Mouse (Mus musculus) cortical plate, adult 2 months (tissue): ENCODE results near the gene Rbm44. TPM values are rescaled to one million over a fixed set of nuclear protein-coding genes. Genes with fewer than 3 reads are reported as not detected.
A peak's percentile ranks its signal among the peaks of the same experiment; 100 is the strongest.

ENCODE experiments used
- H3K27ac ChIP-seq: fragments of 200-500 bp; 2 replicates; pipeline ENCODE4 v1.5.1; 2012; ENCODE audit warnings: low read length, control low read depth, inconsistent platforms; ENCODE audit not compliant: insufficient read depth
- H3K4me1 ChIP-seq: fragments of 200-500 bp; 2 replicates; pipeline ENCODE4 v1.6.1; 2011; ENCODE audit warnings: low read length; ENCODE audit not compliant: control insufficient read depth, insufficient read depth
- H3K4me3 ChIP-seq: fragments of 200-500 bp; 2 replicates; pipeline ENCODE4 v1.5.1; 2011; ENCODE audit warnings: mild to moderate bottlenecking, low read length, control low read depth; ENCODE audit not compliant: insufficient read depth
- CTCF ChIP-seq: fragments of 200-500 bp; IDR thresholded peaks from 2 replicates; pipeline ENCODE4 v1.5.1; 2011; ENCODE audit warnings: mild to moderate bottlenecking, control low read depth, low read length; ENCODE audit not compliant: insufficient read depth; ENCODE audit errors: extremely low read depth
- POLR2A ChIP-seq: fragments of 200-500 bp; IDR thresholded peaks from 2 replicates; pipeline ENCODE4 v1.6.1; 2011; ENCODE audit warnings: mild to moderate bottlenecking, low read length, control low read depth; ENCODE audit not compliant: insufficient read depth; ENCODE audit errors: extremely low read depth
- polyA plus RNA-seq: library from polyadenylated mRNA; depleted of rRNA; stranded (reverse); fragments of >200 nt; gene quantifications from 2 replicates; pipeline ENCODE4 v1.2.3, GENCODE M21; 2012

Gene Rbm44
- polyA plus RNA-seq, 1 experiment = 0.04 TPM

DNA sequence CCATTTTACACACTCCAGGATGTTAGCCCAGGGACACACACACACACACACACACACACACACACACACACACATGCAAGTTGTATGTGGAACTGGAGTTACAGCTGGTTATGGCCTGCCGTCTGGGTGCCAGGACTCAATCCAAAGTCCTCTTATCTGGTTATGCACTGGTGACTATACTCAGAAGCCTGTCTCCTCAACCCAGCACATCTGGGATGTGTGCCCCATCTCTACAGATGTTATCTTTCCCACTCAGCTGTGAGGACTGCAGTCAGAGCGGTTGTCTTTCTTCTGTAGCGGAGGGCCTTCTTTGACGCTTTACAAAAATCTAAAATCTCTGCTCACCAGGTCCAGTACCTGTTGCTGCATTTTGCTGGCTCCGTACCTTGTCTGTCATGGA, 29.9 kb downstream of the Rbm44 start:
- Histone ChIP-seq H3K4me1 (peaks cover 2% of the 10 kb centered on the region; the same call in 1 of the 2 replicates), H3K4me3 (no peak overlapping the region), H3K27ac (no peak overlapping the region)
- TF ChIP-seq POLR2A (no peak), CTCF (no peak)

GRCm38 (mm10) chr1:91176026-91176425, 31.1 kb downstream of the Rbm44 start:
- TF ChIP-seq CTCF = no peak
- no peak for TF ChIP-seq POLR2A

GRCm38 (mm10) chr1:91176871-91177270, 32.0 kb downstream of the Rbm44 start:
- Histone ChIP-seq H3K27ac (no peak overlapping the region), H3K4me3 (no peak overlapping the region), H3K4me1 (peaks cover 4% of the 10 kb centered on the region; the same call in 1 of the 2 replicates)
- no peak for TF ChIP-seq POLR2A
- no peak for TF ChIP-seq CTCF

More at GRCm38 (mm10) chr1:91176026-91176425, 31.1 kb downstream of the Rbm44 start:
- H3K4me3 ChIP-seq = no peak overlapping the region
- no peak overlapping the region for H3K27ac ChIP-seq
- peaks cover 2% of the 10 kb centered on the region; the same call in 1 of the 2 replicates for H3K4me1 ChIP-seq

GRCm38 (mm10) chr1:91179086-91179485, 34.2 kb downstream of the Rbm44 start:
- peak overlapping the region; percentile 82; the same call in 1 of the 2 replicates for H3K4me3 ChIP-seq
- no peak overlapping the region for H3K27ac ChIP-seq
- TF ChIP-seq POLR2A (no peak), CTCF (peak; percentile 95)
- peaks cover 6% of the 10 kb centered on the region; the same call in 1 of the 2 replicates for H3K4me1 ChIP-seq

- H3K27ac ChIP-seq = peak within 1 kb of the TSS; percentile 74
- TF ChIP-seq POLR2A (no peak), CTCF (no peak)
- H3K4me3 ChIP-seq = peak within 1 kb of the TSS; percentile 82
- H3K4me1 ChIP-seq = peaks cover 6% of the 10 kb centered on the region; the same call in 1 of the 2 replicates
Observed at GRCm38 (mm10) chr1:91179533-91180173, 34.8 kb downstream of the Rbm44 start, which contains the start of gene Ramp1. TSS of gene Ramp1 (plus strand) at chr1:91179822.

- Histone ChIP-seq H3K27ac (peak overlapping the region; percentile 74), H3K4me3 (peak overlapping the region; percentile 82), H3K4me1 (peaks cover 6% of the 10 kb centered on the region; the same call in 1 of the 2 replicates)
- TF ChIP-seq POLR2A (no peak), CTCF (no peak)
Observed at GRCm38 (mm10) chr1:91180174-91180565, 35.3 kb downstream of the Rbm44 start.

DNA sequence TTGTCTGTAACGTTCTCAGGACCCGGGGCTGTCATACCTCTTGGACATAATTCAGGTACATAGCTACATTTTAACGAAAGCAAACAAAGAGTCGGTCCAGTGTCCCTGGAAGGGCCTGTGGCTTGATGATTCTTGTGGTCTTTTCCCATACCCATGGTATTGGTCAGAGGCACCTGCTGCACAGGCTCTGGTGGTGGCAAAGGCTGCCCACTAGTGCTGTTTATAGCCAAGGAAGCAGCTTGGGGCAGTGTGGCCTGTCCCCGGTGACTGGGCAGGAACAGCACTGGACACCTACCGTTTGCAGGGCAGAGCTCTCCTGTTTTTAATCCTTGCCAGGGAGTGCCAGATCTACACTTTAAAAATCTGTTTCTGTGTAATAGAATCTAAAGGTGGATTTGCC, 35.8 kb downstream of the Rbm44 start:
- peak overlapping the region; percentile 74 for H3K27ac ChIP-seq
- peaks cover 6% of the 10 kb centered on the region; the same call in 1 of the 2 replicates for H3K4me1 ChIP-seq
- H3K4me3 ChIP-seq = peak overlapping the region; percentile 82
- TF ChIP-seq CTCF (no peak), POLR2A (no peak)

DNA sequence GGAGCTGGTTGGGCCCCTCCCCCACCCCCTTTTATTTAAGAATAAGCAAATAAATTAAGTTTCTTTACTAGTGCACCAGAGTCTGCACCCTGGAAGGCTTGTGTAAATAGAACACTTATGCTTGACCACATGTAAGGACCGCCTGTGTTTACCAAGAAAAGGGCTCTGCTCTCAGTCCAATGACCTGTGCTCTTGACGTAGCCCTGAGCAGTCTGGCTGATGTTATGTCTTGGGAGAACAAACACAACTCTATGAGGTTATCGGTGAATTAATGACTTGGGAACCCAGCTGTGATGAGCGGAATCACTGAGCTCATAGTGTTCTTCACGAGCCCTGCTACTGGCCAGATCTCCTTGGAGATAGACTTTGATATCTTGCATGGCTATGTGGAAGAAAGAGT, 36.4 kb downstream of the Rbm44 start:
- peaks cover 6% of the 10 kb centered on the region; the same call in 1 of the 2 replicates for H3K4me1 ChIP-seq
- H3K27ac ChIP-seq = no peak overlapping the region
- peak overlapping the region; percentile 82 for H3K4me3 ChIP-seq
- no peak for TF ChIP-seq POLR2A
- no peak for TF ChIP-seq CTCF

GRCm38 (mm10) chr1:91181784-91182450, 37.0 kb downstream of the Rbm44 start:
- no peak for TF ChIP-seq POLR2A
- no peak for TF ChIP-seq CTCF
- peak overlapping the region; percentile 82 for H3K4me3 ChIP-seq
- peaks cover 6% of the 10 kb centered on the region; the same call in 1 of the 2 replicates for H3K4me1 ChIP-seq
- peak overlapping the region; percentile 72 for H3K27ac ChIP-seq

DNA sequence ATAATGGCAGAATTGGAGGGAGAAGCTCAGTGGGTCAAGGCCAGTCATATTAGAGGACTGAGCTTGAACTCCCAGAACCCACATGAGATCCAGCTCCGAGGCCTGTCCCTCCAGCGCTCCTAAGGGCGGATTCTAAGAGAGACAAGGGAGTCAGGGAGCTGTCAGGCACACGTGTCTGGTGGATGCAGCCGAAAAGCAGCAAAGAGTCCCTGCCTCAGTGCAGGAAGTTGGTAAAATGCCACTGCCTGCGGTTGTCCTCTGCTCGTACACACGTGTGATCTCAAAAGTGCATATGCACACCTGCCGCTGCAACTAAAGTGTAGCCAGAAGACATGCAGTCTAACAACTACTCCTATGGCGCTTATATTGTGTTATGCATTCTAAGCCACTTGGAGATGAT, 38.4 kb downstream of the Rbm44 start:
- Histone ChIP-seq H3K4me3 (no peak overlapping the region), H3K4me1 (peaks cover 8% of the 10 kb centered on the region; the same call in 1 of the 2 replicates), H3K27ac (no peak overlapping the region)
- TF ChIP-seq POLR2A (no peak), CTCF (no peak)
